Mouse (Mus musculus) lung, postnatal 0 days (tissue): ENCODE results near the gene Pdap1. TPM values are rescaled to one million over a fixed set of nuclear protein-coding genes. Genes with fewer than 3 reads are reported as not detected.

Experiments used
- ATAC-seq: fragments of 200-750 bp; cut with Nextera tagmentation; 2 replicates; pipeline ENCODE4 v1.8.0; 2017; ENCODE audit warnings: moderate library complexity
- DNase-seq: peaks from one replicate; pipeline ENCODE4 v3.0.0-alpha.2; 2016; ENCODE audit warnings: low spot score
- H3K27ac ChIP-seq: fragments of 300-500 bp; sonication (generic); 2 replicates; pipeline ENCODE4 v1.5.1; 2014; ENCODE audit warnings: antibody characterized with exemption, mild to moderate bottlenecking, low read length, mixed read lengths
- H3K27me3 ChIP-seq: fragments of 300-500 bp; sonication (generic); replicated peaks from 2 replicates; pipeline ENCODE4 v1.6.1; 2014; ENCODE audit warnings: low read length, mixed read lengths; ENCODE audit not compliant: insufficient read depth
- H3K36me3 ChIP-seq: fragments of 300-500 bp; sonication (generic); 2 replicates; pipeline ENCODE4 v1.6.1; 2014; ENCODE audit warnings: low read length, mixed read lengths; ENCODE audit not compliant: insufficient read depth
- H3K4me1 ChIP-seq: fragments of 300-500 bp; sonication (generic); 2 replicates; pipeline ENCODE4 v1.6.1; 2014; ENCODE audit warnings: antibody characterized with exemption, low read depth, low read length, mixed read lengths; ENCODE audit not compliant: insufficient read depth
- H3K4me2 ChIP-seq: fragments of 300-500 bp; sonication (generic); replicated peaks from 2 replicates; pipeline ENCODE4 v1.6.1; 2014; ENCODE audit warnings: low read depth, mild to moderate bottlenecking, low read length, moderate library complexity, mixed read lengths
- H3K4me3 ChIP-seq: fragments of 300-500 bp; sonication (generic); 2 replicates; pipeline ENCODE4 v1.5.1; 2014; ENCODE audit warnings: low read depth, low read length
- H3K9ac ChIP-seq: fragments of 300-500 bp; sonication (generic); replicated peaks from 2 replicates; pipeline ENCODE4 v1.6.1; 2014; ENCODE audit warnings: low read depth, mild to moderate bottlenecking
- H3K9me3 ChIP-seq: fragments of 300-500 bp; sonication (generic); 2 replicates; pipeline ENCODE4 v1.6.1; 2016; ENCODE audit warnings: low read length, mixed read lengths
- CTCF ChIP-seq: IDR thresholded peaks from 2 replicates; pipeline ENCODE4 v1.5.1; 2016; ENCODE audit warnings: antibody characterized with exemption, mild to moderate bottlenecking
- EP300 ChIP-seq: IDR thresholded peaks from 2 replicates; pipeline ENCODE4 v1.6.1; 2016; ENCODE audit warnings: antibody characterized with exemption, mild to moderate bottlenecking, control low read depth
- WGBS: fragments of 180-500 bp; shearing (Covaris S2); extraction: QIAGEN DNeasy Blood & Tissue Kit; methylation state at CpG from one replicate; pipeline ENCODE4 v1.1.7; 2014; 5-methylcytosine and 5-hydroxymethylcytosine counted together
- polyA plus RNA-seq: library from polyadenylated mRNA; unstranded; fragments of >200 nt; fragmentation: Nextera tagmentation; extraction: Ambion mirVana; gene quantifications from 2 replicates; pipeline ENCODE4 v1.2.1, GENCODE M21; 2015

Gene Pdap1
- polyA plus RNA-seq, 1 experiment from 2014 or later = 47.9 TPM

DNA sequence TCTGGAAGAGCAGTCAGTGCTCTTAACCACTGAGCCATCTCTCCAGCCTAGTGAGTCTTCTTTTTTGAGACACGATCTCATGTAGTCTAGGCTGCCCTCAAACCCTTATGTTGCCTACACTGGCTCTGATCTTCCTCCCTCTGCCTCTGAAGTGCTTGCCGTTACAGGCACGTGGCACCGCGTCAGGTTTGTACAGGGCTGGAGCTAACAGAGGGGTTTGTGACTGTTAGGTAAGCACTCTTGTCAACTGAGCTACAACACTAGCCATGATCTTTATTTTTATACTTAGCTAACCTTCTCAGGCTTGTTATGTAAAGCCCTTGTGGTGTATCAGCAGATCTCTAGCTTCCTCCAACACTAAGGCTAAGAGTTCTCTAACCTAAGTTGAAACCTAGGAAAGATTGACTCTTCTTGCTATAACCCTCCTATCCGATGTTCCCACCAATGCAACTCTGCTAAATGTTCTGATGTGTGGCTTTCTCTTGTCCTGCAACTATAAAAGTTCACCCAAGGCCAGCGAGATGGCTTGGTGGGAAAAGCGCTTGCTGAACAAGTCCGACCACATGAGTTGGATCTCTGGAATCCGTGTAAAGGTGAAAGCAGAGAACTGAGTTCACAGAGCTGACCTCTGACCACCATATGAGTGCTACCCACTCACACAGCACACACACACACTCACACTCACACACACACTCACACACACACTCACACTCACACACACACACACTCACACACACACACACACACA is 58.0 kb downstream of the Pdap1 start:
- TF ChIP-seq EP300 = no peak
- TF ChIP-seq CTCF = no peak
- H3K4me1 ChIP-seq = peaks cover 4% of the 10 kb centered on the region; the same call in 1 of the 2 replicates

More for the DNA sequence above, 58.0 kb downstream of the Pdap1 start:
- DNase-seq = peak; percentile 62
- no peak overlapping the region for H3K4me3 ChIP-seq
- ATAC-seq = peak; percentile 48
- 58% methylated on average over 10 of the region's 10 CpGs for WGBS
- H3K9ac ChIP-seq = no peak overlapping the region
- H3K4me2 ChIP-seq = no peak overlapping the region
- H3K27me3 ChIP-seq = no peaks in the 10 kb centered on the region
- H3K9me3 ChIP-seq = no peaks in the 10 kb centered on the region
- H3K27ac ChIP-seq = peak overlapping the region; percentile 44; the same call in 1 of the 2 replicates
- no peaks in the 10 kb centered on the region for H3K36me3 ChIP-seq

Other genes starting within 250 kb of the Pdap1 start
- 12.5 and 13.2 TPM in 2 replicates for gene Smurf1, start 174.4 kb downstream of the Pdap1 start, polyA plus RNA-seq
- gene Gm4871, start 107.5 kb downstream of the Pdap1 start, polyA plus RNA-seq = not detected in 2 replicates
- 0.56 and 0.73 TPM in 2 replicates for gene 1700018F24Rik, start 97.2 kb downstream of the Pdap1 start, polyA plus RNA-seq
- 127 and 129 TPM in 2 replicates for gene Arpc1a, start 56.4 kb downstream of the Pdap1 start, polyA plus RNA-seq
- not detected in 2 replicates for gene Kpna7, start 56.2 kb downstream of the Pdap1 start, polyA plus RNA-seq
- 451 and 467 TPM in 2 replicates for gene Arpc1b, start 26.0 kb downstream of the Pdap1 start, polyA plus RNA-seq
- 152 TPM in 2 replicates for gene Bud31, start 124 bp upstream of the Pdap1 start, polyA plus RNA-seq
- gene Ptcd1, start 26.9 kb upstream of the Pdap1 start, polyA plus RNA-seq = 12.0 and 13.0 TPM in 2 replicates
- gene Cpsf4, start 27.0 kb upstream of the Pdap1 start, polyA plus RNA-seq = 22.9 and 25.9 TPM in 2 replicates
- gene Atp5j2, start 51.8 kb upstream of the Pdap1 start, polyA plus RNA-seq = 374 and 396 TPM in 2 replicates
- 13.0 and 13.9 TPM in 2 replicates for gene Zkscan14, start 61.6 kb upstream of the Pdap1 start, polyA plus RNA-seq
- gene Zkscan5, start 64.3 kb upstream of the Pdap1 start, polyA plus RNA-seq = 7.5 and 8.1 TPM in 2 replicates
- gene Zfp655, start 91.5 kb upstream of the Pdap1 start, polyA plus RNA-seq = 27.6 and 32.1 TPM in 2 replicates
- 0.51 and 0.54 TPM in 2 replicates for gene Zscan25, start 140.3 kb upstream of the Pdap1 start, polyA plus RNA-seq
- not detected in 2 replicates for gene Cyp3a57, start 205.0 kb upstream of the Pdap1 start, polyA plus RNA-seq